Mouse (Mus musculus) brain, embryonic 14.5 days (tissue): ENCODE data around the gene Tomm40l.

ENCODE experiments used
- CTCF ChIP-seq: fragments of 200-500 bp; IDR thresholded peaks from 2 replicates; pipeline ENCODE4 v1.5.1; 2012; ENCODE audit warnings: inconsistent platforms, mild to moderate bottlenecking, moderate library complexity, borderline replicate concordance; ENCODE audit not compliant: insufficient read depth, insufficient read length; ENCODE audit errors: extremely low read depth
- POLR2A ChIP-seq: fragments of 200-500 bp; IDR thresholded peaks from 2 replicates; pipeline ENCODE4 v1.6.1; 2012; ENCODE audit warnings: mild to moderate bottlenecking, inconsistent platforms, borderline replicate concordance; ENCODE audit not compliant: poor library complexity, insufficient read depth, insufficient read length, severe bottlenecking; ENCODE audit errors: extremely low read depth

GRCm38 (mm10) chr1:171224857-171225256 is 2.5 kb upstream of the Tomm40l start, which contains the start of gene Apoa2:
- TF ChIP-seq CTCF, result no peak
- no peak for TF ChIP-seq POLR2A
